Mouse (Mus musculus) mouse embryonic stem cell (cell line): ENCODE data around the gene Nrxn2.

Experiments used
- in situ Hi-C, 2 experiments: fragments of 300-500 bp; cut with MboI; formaldehyde crosslinking; loops; 1 replicate in 1 of 2; 3 replicates in 1 of 2; pipeline ENCODE4 v1.14.3; 2019 to 2020; ENCODE audit warnings: low sequenced_read_pairs in 2 of 2, low pct_unique_long_range_greater_than_20kb in 1 of 2, mixed read lengths in 1 of 2; ENCODE audit not compliant: unreplicated experiment in 1 of 2

The Nrxn2 gene

GRCm38 (mm10) chr19:6418233-6418879, at the start of gene Nrxn2:
Gene Nrxn2, plus strand, starts transcription at chr19:6418731.
- in situ Hi-C loops: no loop called here

- in situ Hi-C loops: no loop called here
Measured at GRCm38 (mm10) chr19:6370175-6370574, 48.4 kb upstream of the Nrxn2 start.

- in situ Hi-C loops: no loop called here
Measured at GRCm38 (mm10) chr19:6372433-6372832, 46.1 kb upstream of the Nrxn2 start.

GRCm38 (mm10) chr19:6373539-6374400, 44.8 kb upstream of the Nrxn2 start:
- in situ Hi-C loops: no loop called here

GRCm38 (mm10) chr19:6374571-6374970, 44.0 kb upstream of the Nrxn2 start:
- in situ Hi-C loops: no loop called here

- in situ Hi-C loops: no loop called here
Measured at GRCm38 (mm10) chr19:6375423-6376254, 42.9 kb upstream of the Nrxn2 start.

- in situ Hi-C loops: no loop called here
Measured at GRCm38 (mm10) chr19:6376255-6376564, 42.3 kb upstream of the Nrxn2 start.

GRCm38 (mm10) chr19:6376643-6377042, 41.9 kb upstream of the Nrxn2 start:
- in situ Hi-C loops: no loop called here

GRCm38 (mm10) chr19:6377327-6378040, 41.0 kb upstream of the Nrxn2 start:
- in situ Hi-C loops: no loop called here

GRCm38 (mm10) chr19:6380411-6381166, 37.9 kb upstream of the Nrxn2 start:
- in situ Hi-C loops: no loop called here

GRCm38 (mm10) chr19:6381238-6381637, 37.3 kb upstream of the Nrxn2 start:
- in situ Hi-C loops: no loop called here

- in situ Hi-C loops: no loop called here
Measured at GRCm38 (mm10) chr19:6382323-6382924, 36.1 kb upstream of the Nrxn2 start.

- in situ Hi-C loops: no loop called here
Measured at GRCm38 (mm10) chr19:6383470-6383869, 35.1 kb upstream of the Nrxn2 start.

GRCm38 (mm10) chr19:6384128-6384527, 34.4 kb upstream of the Nrxn2 start, which contains the start of gene Pygm:
Gene Pygm, plus strand, starts transcription at chr19:6384399.
- in situ Hi-C loops: no loop called here

- in situ Hi-C loops: no loop called here
Measured at GRCm38 (mm10) chr19:6384954-6385353, 33.6 kb upstream of the Nrxn2 start.

- in situ Hi-C loops: no loop called here
Measured at GRCm38 (mm10) chr19:6385419-6385818, 33.1 kb upstream of the Nrxn2 start.

- in situ Hi-C loops: no loop called here
Measured at GRCm38 (mm10) chr19:6385821-6386220, 32.7 kb upstream of the Nrxn2 start.

- in situ Hi-C loops: no loop called here
Measured at GRCm38 (mm10) chr19:6386234-6386633, 32.3 kb upstream of the Nrxn2 start.
